Mouse (Mus musculus): ENCODE data around the gene Smurf2.

The Smurf2 gene

DNA sequence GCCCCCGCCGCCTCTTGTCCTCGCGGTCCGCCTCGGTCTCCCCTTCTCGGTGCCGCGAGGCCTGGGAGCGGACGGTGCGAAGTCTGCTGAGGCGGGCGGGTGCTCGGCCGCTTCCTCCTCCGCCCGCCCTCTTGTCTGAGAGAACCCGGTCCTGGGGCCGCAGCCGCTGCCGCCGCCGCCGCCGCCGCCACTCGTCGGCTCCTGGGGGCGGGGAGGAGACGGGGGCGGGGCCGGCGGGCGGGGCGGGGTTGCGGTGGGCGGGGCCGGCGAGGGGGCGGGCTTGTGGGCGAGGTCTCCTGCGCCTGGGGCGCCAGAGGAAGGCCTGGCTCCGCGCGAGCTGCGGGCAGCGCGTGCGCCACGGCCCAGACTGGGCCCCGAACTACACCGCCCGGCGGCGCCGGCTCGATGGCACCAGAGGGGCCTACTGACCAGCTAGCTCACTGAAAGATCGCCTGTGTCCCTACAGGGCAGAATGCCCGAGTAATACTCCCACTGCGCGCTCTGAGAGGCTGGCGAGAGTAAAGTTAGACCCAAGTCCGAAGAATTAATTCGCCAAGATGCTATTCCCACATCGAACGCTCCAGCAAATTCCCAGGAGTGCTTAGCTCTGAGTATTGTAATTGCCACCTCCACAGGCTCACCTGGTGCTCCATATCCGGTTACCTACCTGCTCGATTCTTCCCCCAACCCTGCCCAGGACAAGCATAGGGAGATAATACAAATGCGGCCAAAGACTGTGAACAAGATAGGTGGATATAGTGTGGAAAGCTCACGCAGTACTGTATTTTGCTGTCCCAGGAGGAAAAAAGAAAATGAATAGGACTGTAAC is at the start of gene Smurf2:
Gene Smurf2 (minus strand): TSS at position 165 of the 829 bp plus-strand sequence.
- peak; percentile 85 for DNase-seq

DNA sequence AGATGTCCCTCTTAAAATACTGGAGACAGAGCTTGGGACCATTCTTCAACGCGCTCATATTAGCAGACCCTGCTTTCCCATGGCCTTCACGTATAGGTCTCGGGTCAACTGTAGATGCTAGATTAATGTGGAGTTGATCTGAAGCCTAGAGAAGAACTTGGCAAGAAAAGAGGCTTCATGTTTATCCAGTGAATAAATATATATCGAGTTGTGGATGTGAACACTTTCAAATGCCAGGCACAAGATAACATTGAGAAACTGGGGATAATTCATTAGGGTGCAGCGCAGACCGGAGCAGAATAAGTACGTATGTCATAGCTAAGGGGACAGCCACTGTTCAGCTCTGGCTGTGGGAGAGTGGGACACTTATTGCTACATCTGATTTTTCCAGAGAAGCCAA is 49.3 kb upstream of the Smurf2 start:
- DNase-seq, result no peak

DNA sequence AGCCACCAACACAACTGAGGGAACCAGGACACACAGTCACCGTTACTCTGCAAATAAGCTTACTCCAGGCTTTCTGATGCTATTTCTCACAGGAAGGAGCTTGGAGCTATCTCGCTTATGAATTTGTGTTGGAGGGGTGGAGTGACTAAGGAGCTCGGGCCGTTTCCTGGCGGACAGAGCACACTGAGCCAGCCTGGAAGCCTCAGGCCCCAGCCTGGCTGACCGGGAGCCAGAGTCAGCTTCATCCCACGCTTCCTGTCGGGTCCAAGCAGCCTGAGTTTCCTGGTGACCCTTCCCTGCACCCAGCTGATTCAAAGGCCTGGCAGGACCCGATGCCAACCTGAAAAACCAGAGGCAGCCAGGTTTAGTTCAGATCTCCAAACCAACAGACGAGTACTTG is 47.1 kb upstream of the Smurf2 start:
- DNase-seq, result peak; percentile 70

DNA sequence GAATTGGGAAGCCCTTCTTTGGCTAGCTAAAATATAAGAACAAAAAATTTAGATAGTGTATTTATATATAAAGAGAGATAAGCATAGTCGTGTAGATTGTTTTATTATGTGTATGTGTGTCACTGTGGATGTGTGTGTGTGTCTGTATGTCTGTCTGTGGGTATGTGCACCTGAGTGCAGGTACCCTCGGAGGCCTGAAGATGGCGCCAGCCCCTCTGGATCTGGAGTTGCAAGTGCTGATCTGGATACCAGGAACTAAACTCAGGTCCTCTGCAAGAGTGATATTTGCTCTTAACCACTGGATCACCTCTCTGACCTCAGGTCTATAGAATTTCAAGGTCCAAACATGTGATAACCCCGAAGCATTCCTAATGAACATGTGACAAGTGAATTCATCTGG is 45.4 kb upstream of the Smurf2 start:
- no peak for DNase-seq

DNA sequence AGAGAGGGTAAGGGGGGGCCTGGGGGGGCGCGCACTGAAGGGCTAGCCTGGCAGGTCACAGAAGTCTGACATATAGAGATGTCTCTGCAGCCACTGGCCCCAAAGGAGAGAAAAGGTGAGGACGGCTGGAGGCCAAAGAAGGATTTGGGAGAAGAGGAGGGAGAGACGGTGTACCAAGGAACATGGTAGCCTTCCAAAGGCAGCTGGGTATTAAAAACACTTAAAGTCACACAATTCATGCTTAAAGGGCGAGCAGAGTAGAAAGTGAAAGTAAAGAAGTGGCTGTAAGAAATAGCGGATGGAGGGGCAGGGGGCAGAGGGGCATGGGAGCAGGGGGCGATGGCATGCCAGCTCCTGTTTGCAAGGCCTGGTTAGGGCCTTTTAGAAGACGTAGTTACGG is 41.8 kb upstream of the Smurf2 start:
- DNase-seq, result no peak

DNA sequence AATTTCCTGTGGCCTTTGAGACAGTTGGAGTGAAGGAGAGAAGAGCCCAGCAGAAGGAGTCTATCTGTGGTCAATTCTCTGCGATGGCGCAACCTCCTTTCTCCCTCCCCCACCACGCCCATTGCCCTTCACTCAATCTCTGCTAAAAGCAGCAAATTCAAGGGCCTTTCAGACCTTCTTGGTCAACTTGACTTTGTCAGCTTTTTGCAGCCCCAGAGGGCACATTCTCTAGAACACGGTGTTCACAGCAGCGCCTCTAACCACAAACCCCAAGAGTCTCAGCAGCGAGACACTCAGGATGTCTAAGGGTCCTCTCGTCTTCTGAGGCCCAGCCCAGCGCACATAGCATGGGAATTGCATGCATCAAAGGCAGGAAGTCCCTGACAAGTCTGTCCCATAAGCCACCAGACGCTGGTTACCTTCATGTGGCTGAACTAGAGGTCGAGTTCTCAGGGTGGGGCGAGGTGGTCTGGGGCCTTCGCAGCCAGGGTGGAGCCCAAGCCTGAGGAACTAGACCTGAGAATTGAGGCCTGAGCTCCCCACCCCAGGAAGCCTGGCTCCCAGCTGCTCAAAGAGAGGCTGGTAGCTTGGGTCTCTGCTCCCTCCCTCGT is 41.1 kb upstream of the Smurf2 start:
- DNase-seq, result no peak

DNA sequence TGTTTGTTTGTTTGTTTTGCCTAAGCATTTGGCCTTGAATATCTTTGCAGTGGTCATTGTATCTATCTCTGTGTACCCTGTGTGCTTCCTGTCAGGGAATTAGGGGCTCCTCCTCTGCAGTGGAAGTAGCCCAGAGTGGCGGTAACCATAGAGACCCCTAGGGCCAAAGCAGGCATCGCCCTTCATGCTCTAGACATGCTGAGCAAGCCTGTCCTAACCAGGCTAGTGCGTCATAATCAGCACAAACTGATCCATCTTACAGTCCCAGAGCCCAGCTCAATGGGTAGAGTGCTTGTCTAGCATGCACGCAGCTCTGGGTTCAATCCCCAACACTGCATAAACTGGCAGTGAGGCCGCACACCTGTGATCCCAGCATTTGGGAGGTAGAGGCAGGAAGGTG is 38.6 kb upstream of the Smurf2 start:
- DNase-seq, result no peak

DNA sequence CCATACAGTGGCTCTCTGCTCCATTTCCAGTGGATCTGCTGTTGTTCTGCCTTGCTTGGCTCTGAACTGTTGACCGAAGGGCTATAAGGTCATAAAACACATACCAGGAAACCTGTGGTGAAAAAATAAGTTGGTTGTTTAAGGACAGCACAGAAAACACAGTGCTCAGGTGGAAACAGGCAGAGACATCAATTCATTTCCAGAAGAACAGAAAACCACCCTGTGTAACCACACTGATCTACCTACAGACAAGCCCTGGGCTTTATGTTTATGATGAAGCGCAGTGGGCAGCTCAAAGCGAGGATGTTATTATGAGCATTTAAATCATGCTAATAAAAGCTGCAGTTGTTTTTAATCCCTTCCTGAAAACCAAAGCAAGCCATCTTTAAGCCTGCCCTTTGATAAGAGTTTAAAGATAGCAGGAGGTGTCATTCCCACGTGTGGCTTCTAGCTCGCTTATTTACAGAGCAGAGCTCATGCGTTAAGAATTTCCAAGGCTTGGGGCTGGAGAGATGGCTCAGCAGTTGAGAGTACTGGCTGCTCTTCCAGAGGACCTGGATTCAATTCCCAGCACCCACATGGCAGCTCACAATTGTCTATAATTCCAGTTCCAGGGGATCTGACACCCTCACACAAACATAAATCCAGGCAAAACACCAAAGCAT is 38.0 kb upstream of the Smurf2 start:
- DNase-seq, result no peak

DNA sequence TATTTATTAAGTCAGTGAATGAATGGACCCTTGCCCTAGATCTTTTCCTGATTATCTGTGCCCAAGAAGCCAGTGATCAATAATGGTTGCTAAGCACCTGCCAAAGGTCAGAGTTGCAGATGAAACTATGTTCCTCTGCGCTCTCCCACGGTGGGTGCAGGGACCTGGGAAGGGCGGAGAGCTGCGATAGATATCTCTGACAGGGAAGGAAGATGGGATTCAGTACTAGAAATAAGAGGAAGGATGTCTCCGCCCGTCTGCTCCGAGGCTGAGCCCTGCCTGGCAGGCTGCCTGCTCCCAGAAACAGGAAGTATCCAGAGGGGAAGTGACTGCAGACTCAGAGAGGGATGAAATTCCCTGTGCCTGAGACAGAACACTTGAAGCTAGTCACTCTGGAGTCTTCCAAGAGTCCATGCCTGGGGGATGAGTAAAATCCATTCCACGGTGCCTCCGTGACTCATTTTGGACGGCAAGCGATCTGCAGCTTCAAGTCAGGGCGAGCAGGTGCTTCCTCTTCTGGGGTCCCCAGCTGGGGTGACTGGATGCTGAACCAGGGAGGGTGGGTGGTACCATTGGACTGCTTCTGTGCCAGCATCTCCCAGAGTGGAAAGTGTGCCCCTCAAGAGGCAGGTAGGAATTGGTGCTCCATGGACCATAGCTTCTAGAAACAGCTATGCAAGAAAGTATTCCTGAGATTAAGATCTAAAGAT is 36.9 kb upstream of the Smurf2 start:
- DNase-seq, result peak; percentile 78

DNA sequence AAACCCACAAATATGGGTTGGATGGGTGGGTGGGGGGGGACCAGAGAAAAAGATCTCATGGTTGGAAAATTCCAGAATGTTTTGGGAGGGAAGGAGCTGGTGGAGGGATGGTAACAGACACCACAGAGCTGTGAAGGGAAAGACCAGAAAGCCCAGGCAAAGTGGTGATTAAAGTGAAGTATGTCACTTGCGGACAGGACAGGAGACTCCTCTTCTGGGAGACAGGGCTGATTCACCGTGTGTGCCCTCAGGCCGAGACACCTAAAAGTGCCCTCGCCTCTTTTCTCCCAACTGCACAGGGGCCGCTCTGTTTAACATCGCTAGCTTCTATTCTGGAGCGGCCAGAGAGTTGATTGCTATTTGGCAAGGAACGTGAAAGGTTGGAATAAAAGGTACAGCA is 34.1 kb upstream of the Smurf2 start:
- DNase-seq, result no peak

DNA sequence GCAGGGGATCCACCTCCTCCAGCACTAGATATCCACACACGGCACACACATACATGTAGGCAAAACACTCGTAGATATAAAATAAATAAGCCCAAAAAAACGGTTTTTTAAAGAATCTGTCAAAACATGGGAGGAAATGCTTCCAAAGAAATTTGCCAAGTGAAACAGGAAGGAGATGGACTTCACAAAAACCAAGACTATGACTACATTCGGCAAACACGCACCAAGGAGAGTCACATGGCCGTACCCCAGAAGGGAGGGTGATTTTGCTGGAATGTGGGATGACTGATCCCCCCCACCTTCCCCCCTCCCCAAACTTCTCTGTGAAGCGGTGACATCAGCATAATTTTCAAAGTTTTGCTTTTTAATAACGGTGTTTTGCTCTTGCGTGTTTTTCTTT is 33.6 kb upstream of the Smurf2 start:
- DNase-seq, result no peak

DNA sequence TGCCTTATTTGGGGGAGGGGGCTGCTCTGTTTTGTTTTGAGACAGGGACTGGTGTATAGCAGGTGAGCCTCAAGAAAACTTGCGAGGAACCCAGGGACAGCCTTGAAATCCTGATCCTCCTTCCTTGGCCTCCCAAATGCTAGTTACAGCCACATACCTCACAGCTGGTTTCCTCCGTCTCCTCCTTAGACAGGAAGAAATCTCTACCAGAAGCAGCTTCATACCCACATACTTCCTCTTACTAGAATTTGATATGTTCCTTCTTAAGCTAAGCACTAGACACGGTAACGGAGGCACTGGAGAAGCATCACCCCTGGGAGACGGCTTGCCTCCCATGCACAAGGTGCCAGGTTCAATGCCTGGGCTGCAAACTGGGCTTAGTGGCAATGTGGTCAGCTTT is 16.8 kb upstream of the Smurf2 start:
- DNase-seq, result no peak

DNA sequence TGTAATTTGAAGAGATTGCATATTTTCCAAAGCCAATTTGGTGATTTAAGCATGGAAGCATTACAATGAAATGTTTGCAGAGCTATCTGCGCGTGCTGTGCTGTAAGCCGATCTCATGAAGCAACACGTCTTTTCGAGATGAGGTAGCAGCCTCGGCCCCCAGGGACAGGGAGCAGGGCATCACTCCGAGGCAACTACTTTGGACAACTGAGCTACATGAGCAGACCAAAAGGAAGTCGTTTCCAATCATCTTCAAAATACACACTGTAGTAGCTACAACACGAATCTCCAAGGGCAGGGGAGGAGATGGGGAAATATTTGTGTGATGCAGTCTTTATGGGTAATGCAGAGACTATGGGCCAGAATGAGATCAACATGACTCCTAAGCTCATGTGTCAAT is 9.9 kb upstream of the Smurf2 start:
- DNase-seq, result no peak

DNA sequence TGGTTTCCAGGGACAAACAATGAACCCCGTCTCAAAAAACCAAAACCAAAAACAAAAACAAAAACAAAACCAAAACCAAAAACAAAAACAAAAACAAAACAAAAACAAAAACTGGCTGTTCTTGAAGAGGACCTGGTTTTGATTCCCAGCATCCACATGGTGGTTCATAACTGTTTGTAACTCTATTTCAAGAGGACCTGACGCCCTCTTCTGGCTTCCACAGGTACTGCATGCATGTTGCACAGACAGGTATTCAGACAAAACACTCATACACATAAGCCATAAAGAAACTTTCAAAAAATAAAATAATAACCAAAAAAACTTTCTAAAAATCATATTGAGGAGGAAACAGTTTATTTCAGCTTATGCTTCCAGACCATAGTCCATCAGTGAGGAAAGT is 8.4 kb upstream of the Smurf2 start:
- DNase-seq, result no peak

DNA sequence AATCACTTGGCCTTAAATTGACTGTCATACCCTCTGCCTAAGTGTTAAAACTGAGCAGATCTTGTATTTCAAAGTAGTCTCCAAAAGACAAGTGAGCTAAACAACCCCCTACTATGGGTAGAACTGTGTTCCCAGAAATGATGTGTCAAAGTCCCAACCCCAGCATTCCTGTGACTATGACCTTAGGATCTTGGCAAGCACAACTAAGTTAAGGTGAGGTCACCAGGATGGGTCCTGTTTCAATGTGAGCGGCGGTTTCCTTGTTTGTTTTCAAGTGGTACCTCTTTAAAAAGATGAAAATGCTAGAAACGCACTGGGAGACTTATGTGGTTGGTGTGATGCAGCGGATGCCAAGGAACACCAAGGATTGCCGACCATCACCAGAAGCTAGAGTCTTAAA is 7.4 kb upstream of the Smurf2 start:
- peak; percentile 68 for DNase-seq

DNA sequence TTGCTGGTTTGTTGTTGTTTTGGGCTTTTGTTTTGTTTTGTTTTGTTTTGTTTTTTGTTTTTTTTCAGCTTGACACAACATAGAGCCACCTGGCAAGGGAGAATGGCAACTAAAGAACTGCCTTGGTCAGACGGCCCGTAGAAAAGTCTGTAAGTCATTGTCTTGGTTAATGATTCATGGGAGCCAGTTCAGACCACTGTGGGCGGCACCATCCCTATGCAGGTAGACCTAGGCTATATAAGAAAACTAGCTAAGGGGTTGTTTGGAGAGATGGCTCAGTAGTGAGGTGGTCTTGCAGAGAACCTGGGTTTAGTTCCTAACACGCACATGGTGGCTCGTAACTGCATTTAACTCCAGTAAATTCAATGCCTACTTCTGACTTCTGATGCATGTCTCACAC is 6.7 kb upstream of the Smurf2 start:
- peak; percentile 34 for DNase-seq

DNA sequence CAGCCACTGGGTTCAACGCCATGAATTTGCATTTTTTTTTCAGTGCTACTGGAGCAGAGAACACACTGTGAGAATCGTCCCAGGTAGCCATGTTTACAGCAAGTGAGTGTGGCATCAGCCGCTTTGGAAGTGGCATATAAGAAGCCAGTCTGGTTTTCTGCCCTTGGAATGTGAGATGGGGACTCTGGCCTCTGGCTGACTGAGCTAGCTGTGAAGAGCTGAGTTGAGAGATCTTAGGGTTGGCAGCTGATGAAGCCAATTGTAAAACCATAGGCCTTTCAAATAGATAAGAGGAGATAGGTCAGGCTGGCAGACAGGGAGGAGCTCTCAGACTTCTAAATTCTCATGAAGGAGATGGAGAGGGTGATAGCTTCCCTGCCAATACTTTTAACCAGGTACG is 6.2 kb upstream of the Smurf2 start:
- DNase-seq, result peak; percentile 21

DNA sequence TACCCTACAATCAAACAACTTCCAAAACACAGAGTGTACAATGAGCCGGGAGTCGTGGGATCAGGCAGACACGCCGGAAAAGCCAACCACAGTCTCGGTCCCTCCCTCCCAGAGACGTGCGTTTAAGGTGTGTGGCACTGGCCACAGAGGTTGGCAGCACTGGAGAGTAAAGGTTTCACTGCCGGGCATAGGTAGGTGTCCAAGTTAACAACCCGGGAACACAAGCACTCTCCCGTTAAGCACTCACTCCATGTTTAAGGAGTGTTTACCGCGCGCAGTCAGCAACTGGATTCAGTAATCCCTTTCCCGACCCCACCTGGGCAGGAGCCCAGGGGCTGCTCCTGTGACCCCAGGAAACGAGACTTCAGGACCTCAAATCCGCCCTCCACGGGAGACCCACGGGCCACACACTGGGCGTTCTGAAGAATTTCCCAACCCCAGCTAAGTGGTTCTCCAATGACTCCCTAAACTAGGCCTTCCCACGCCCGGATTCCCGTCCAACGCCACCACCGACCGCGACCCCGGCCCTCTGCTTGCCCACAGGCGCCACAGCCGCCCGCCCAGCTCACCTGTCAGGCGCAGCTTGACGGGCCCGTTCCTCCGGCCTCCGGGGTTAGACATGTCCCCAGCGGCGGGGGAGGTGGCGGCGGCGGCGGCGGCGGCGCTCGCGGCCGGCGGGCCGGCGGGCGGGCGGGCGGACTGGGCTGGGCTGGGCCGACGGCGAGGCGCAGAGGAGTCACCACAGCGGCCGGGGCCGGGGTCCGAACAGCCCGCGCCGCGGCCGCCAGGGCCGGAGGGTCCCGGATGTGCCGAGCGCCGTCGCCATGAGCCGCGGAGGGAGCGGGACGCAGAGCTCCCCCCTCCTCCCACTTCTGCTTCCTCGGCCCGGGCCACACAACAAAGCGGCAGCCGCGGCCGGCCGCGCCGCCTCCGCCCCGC is 634 bp downstream of the Smurf2 start:
- peak; percentile 44 for DNase-seq

DNA sequence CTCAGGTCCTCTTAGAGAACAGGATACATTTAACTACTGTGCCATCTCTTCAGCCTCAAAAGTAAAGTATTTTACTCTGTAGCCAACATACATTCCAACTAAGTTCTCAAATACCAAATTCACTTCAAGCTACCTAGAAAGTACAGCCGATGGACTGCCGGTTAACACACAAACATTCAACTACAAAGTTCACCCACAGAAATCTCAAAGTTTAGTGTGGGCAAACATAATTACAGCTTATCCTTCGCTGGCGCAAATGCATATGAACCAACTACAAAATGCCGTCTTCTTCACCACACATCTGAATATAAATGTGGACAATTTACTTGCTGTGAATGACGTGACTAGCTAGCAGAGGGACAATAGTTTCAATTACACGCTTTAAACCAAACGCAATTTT is 1.6 kb downstream of the Smurf2 start:
- DNase-seq, result no peak

DNA sequence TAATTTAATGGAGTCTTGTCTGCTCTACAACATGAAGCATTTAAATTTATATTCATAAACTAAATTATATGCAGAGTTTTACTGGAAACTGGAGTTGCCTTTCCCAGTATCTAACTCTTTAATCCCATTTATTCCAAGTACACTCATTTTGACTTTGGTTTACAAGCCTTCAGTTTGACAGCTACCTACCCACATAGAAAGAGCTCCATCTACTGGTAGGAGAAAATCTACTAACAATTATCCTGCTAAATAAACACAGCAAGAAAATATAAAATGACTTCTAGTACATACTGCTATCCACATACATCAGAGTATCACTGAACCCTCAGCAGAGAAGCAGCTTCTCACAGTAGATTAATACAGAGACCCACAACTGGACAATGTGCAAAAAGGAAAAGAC is 9.3 kb downstream of the Smurf2 start:
- no peak for DNase-seq

DNA sequence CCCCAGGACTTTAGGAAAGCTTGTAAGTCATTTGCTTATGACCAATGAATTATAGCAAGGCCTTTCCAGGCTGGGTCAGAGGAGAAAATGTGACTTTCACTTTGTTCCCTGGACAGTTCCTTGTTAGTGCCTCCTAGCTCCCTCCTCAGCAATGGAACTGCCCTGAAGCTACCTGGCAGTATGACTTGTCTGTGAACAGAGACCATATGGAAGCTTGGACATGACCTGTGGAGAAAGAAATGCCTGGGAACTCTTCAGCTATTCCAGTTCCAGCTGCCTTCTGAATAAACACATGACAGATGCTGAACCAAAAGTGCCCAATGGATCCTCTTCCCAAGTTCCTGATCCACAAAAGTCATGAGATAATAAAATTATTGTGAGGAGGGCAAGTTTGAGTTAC is 12.5 kb downstream of the Smurf2 start:
- DNase-seq, result no peak

DNA sequence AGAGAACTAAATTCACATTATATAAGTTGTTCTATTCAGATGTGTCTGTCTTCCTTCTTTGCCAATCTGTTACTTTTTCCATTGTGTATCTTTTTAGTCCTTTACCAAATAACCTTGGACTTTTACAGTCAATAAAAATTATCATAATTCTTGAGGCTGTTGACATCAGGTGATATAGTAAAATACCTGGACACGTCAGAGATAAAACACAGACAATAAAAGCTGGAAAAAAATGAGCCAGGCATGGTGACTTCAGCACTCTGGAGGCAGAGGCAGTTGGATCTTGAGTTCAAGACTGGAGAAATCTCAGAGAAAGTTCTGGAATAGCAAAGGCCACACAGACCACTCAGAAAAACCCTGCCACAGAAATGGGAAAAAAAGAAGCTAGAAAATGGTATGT is 13.3 kb downstream of the Smurf2 start:
- no peak for DNase-seq
